Mouse (Mus musculus) liver, postnatal 0 days (tissue): ENCODE measurements around the gene Maea. TPM values are rescaled to one million over a fixed set of nuclear protein-coding genes. Genes with fewer than 3 reads are reported as not detected.
A peak's percentile ranks its signal among the peaks of the same experiment; 100 is the strongest.
"Not testable (repeated sequence)": the region's sequence is repeated elsewhere in the genome, so short reads cannot be mapped to it uniquely, and the experiment has no call there.

Experiments
- ATAC-seq: fragments of 200-750 bp; cut with Nextera tagmentation; 2 replicates; pipeline ENCODE4 v1.8.0; 2017; ENCODE audit warnings: mild to moderate bottlenecking, moderate library complexity
- DNase-seq: peaks from one replicate; pipeline ENCODE4 v3.0.0-alpha.2; 2016
- H3K27ac ChIP-seq: fragments of 300-500 bp; sonication (generic); 2 replicates; pipeline ENCODE4 v1.5.1; 2014; ENCODE audit warnings: antibody characterized with exemption, moderate library complexity, mild to moderate bottlenecking, low read depth
- H3K27me3 ChIP-seq: fragments of 300-500 bp; sonication (generic); 2 replicates; pipeline ENCODE4 v1.6.1; 2014; ENCODE audit warnings: low read length, control low read depth, mixed read lengths; ENCODE audit not compliant: insufficient read depth
- H3K36me3 ChIP-seq: fragments of 300-500 bp; sonication (generic); replicated peaks from 2 replicates; pipeline ENCODE4 v1.6.1; 2014; ENCODE audit warnings: mild to moderate bottlenecking, control low read depth, low read length, moderate library complexity, mixed read lengths; ENCODE audit not compliant: insufficient read depth
- H3K4me1 ChIP-seq: fragments of 300-500 bp; sonication (generic); 2 replicates; pipeline ENCODE4 v1.6.1; 2014; ENCODE audit warnings: antibody characterized with exemption, mild to moderate bottlenecking, control low read depth; ENCODE audit not compliant: insufficient read depth
- H3K4me2 ChIP-seq: fragments of 300-500 bp; sonication (generic); 2 replicates; pipeline ENCODE4 v1.6.1; 2014; ENCODE audit warnings: low read depth, mild to moderate bottlenecking, low read length, moderate library complexity, mixed read lengths
- H3K4me3 ChIP-seq: fragments of 300-500 bp; sonication (generic); 2 replicates; pipeline ENCODE4 v1.5.1; 2014; ENCODE audit warnings: low read depth, low read length
- H3K9ac ChIP-seq: fragments of 300-500 bp; sonication (generic); replicated peaks from 2 replicates; pipeline ENCODE4 v1.6.1; 2014; ENCODE audit warnings: mild to moderate bottlenecking, moderate library complexity
- H3K9me3 ChIP-seq: fragments of 300-500 bp; sonication (generic); 2 replicates; pipeline ENCODE4 v1.6.1; 2016; ENCODE audit warnings: mild to moderate bottlenecking, control low read depth, low read length, mixed read lengths
- CTCF ChIP-seq: sonication (generic); IDR thresholded peaks from 2 replicates; pipeline ENCODE4 v1.5.1; 2016; ENCODE audit warnings: antibody characterized with exemption, low read depth
- EP300 ChIP-seq: IDR thresholded peaks from 2 replicates; pipeline ENCODE4 v1.6.1; 2016; ENCODE audit warnings: antibody characterized with exemption, low read depth, mild to moderate bottlenecking
- WGBS: fragments of 180-500 bp; shearing (Covaris S2); extraction: QIAGEN DNeasy Blood & Tissue Kit; methylation state at CpG from one replicate; pipeline ENCODE4 v1.1.7; 2014; ENCODE audit not compliant: insufficient replicate concordance; 5-methylcytosine and 5-hydroxymethylcytosine counted together
- polyA plus RNA-seq: library from polyadenylated mRNA; unstranded; fragments of >200 nt; fragmentation: Nextera tagmentation; extraction: Ambion mirVana; gene quantifications from 2 replicates; pipeline ENCODE4 v1.2.1, GENCODE M21; 2015

Gene Maea
- polyA plus RNA-seq, 1 experiment from 2014 or later: 41.5 TPM

- TF ChIP-seq CTCF (no peak), EP300 (no peak)
- WGBS: 48% methylated on average over 2 of the region's 2 CpGs
- H3K27me3 ChIP-seq: no peaks in the 10 kb centered on the region
- no peak for DNase-seq
- H3K4me1 ChIP-seq: no peaks in the 10 kb centered on the region
- no peak for ATAC-seq
- H3K4me3 ChIP-seq: no peak overlapping the region
- H3K9me3 ChIP-seq: no peaks in the 10 kb centered on the region; the same call in 1 of the 2 replicates
- H3K9ac ChIP-seq: no peak overlapping the region
- H3K4me2 ChIP-seq: no peak overlapping the region
- no peak overlapping the region for H3K27ac ChIP-seq
- no peaks in the 10 kb centered on the region for H3K36me3 ChIP-seq
Observed at GRCm38 (mm10) chr5:33324491-33324890, 10.8 kb upstream of the Maea start.

DNA sequence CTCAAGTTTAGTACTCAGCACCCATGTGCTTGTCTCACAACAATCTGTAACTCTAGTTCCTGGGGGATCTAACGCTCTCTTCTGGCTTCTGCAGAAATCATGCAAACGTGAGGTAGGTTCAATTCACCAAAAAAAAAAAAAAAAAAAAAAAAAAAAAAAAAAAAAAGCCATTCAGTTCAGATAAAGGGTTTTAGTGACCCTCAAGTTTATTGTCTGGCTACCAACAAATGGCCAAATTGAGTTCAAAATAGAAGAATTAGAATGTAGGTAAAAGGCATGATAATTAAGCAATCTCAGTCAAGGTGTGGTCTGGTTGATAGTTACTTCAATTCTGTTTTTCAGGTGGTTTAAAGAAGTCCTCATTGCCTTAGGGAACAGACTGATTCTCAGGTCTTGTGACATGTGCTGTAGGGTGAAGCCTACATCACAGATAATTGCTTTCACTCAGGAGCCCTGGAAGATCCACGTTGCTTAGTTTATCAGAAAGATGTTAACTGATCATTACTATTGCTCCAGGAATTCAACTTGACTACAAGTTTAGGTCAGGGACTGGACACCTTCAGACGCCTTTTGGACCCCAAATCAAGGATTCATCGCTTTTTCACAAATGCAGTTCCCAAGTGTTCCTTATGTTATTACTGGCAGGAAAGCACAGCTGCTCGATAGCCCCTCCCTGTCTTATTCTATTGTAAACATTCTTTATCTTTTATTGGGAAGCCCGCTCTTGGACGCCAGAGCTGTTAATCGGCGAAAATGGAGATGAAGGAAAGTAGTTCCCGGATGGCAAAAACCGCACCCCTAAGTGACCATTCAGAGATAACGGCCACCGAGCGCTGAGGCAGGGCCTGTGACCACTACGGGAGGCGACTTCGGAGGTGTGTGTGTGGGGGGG lies 682 bp upstream of the Maea start:
- Histone ChIP-seq H3K27ac (peak overlapping the region; percentile 73), H3K4me1 (peaks cover 10% of the 10 kb centered on the region)
- 22% methylated on average over 18 of the region's 18 CpGs for WGBS

GRCm38 (mm10) chr5:33335977-33336360 lies 660 bp downstream of the Maea start:
- no peaks in the 10 kb centered on the region for H3K36me3 ChIP-seq
- H3K4me1 ChIP-seq: peaks cover 14% of the 10 kb centered on the region
- DNase-seq: peak; percentile 64
- no peaks in the 10 kb centered on the region for H3K27me3 ChIP-seq
- no peak for TF ChIP-seq EP300
- TF ChIP-seq CTCF: no peak
- peak overlapping the region; percentile 98 for H3K9ac ChIP-seq
- peak overlapping the region; percentile 96 for H3K4me2 ChIP-seq
- H3K4me3 ChIP-seq: peak overlapping the region; percentile 100
- WGBS: 2% methylated on average over 28 of the region's 31 CpGs
- H3K27ac ChIP-seq: peak overlapping the region; percentile 91
- H3K9me3 ChIP-seq: no peaks in the 10 kb centered on the region
- peak; percentile 38; the same call in 1 of the 2 replicates for ATAC-seq

More for the DNA sequence above, 682 bp upstream of the Maea start:
- TF ChIP-seq CTCF (no peak), EP300 (no peak)
- ATAC-seq: no peak
- H3K4me2 ChIP-seq: peak overlapping the region; percentile 78
- peak overlapping the region; percentile 59 for H3K9ac ChIP-seq
- no peaks in the 10 kb centered on the region for H3K36me3 ChIP-seq
- H3K27me3 ChIP-seq: no peaks in the 10 kb centered on the region
- H3K9me3 ChIP-seq: no peaks in the 10 kb centered on the region
- H3K4me3 ChIP-seq: peak overlapping the region; percentile 100
- no peak for DNase-seq

GRCm38 (mm10) chr5:33337206-33337605 lies 1.9 kb downstream of the Maea start:
- peak overlapping the region; percentile 96 for H3K4me2 ChIP-seq
- no peaks in the 10 kb centered on the region for H3K27me3 ChIP-seq
- no peak overlapping the region for H3K4me3 ChIP-seq
- peak overlapping the region; percentile 91 for H3K27ac ChIP-seq
- DNase-seq (no peak), ATAC-seq (no peak)
- no peaks in the 10 kb centered on the region for H3K9me3 ChIP-seq
- 56% methylated on average over 8 of the region's 8 CpGs for WGBS
- no peak overlapping the region; the same call in 1 of the 2 replicates for H3K9ac ChIP-seq
- no peaks in the 10 kb centered on the region for H3K36me3 ChIP-seq
- peaks cover 17% of the 10 kb centered on the region for H3K4me1 ChIP-seq
- no peak for TF ChIP-seq EP300
- no peak for TF ChIP-seq CTCF

GRCm38 (mm10) chr5:33341165-33341564 lies 5.9 kb downstream of the Maea start:
- 70% methylated on average over 6 of the region's 6 CpGs for WGBS
- H3K4me3 ChIP-seq: no peak overlapping the region
- no peak for ATAC-seq

DNA sequence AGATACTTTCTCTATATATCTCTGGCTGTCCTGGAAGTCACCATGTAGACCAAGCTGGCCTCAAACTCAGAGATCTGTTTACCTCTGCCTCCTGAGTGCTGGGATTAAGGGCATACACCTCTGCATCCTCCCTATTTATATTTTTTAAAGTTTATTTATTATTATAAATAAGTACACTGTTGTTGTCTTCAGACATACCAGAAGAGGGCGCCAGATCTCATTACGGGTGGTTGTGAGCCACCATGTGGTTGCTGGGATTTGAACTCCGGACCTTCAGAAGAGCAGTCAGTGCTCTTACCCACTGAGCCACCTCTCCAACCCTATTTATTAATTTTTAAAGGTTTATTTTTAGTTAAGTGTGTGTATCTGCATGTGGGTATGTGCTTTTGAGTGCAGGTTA lies 6.9 kb downstream of the Maea start:
- peaks cover 35% of the 10 kb centered on the region for H3K4me1 ChIP-seq

More at GRCm38 (mm10) chr5:33341165-33341564, 5.9 kb downstream of the Maea start:
- TF ChIP-seq CTCF: no peak
- TF ChIP-seq EP300: no peak
- H3K27ac ChIP-seq: no peak overlapping the region
- peaks cover 41% of the 10 kb centered on the region for H3K4me1 ChIP-seq
- no peak for DNase-seq
- no peak overlapping the region for H3K4me2 ChIP-seq
- no peak overlapping the region for H3K9ac ChIP-seq
- no peaks in the 10 kb centered on the region for H3K9me3 ChIP-seq
- H3K36me3 ChIP-seq: no peaks in the 10 kb centered on the region; the same call in 1 of the 2 replicates
- H3K27me3 ChIP-seq: no peaks in the 10 kb centered on the region

More for the DNA sequence above, 6.9 kb downstream of the Maea start:
- WGBS: 64% methylated on average over 3 of the region's 3 CpGs
- not testable (repeated sequence) for DNase-seq, H3K9me3 ChIP-seq, H3K4me2 ChIP-seq, H3K27me3 ChIP-seq, H3K36me3 ChIP-seq, H3K4me3 ChIP-seq, H3K9ac ChIP-seq, H3K27ac ChIP-seq, ATAC-seq
- TF ChIP-seq CTCF: peak; percentile 34
